Mouse (Mus musculus) liver, embryonic 14 days (tissue): ENCODE results near the gene Vmn1r4. TPM values are rescaled to one million over a fixed set of nuclear protein-coding genes. Genes with fewer than 3 reads are reported as not detected.

ENCODE experiments used
- polyA plus RNA-seq: library from polyadenylated mRNA; depleted of rRNA; stranded (reverse); fragments of >200 nt; gene quantifications from 2 replicates; pipeline ENCODE4 v1.2.3, GENCODE M21; 2012; rRNA removed

The Vmn1r4 gene
- polyA plus RNA-seq: 0.14 and 0.15 TPM in 2 replicates

GRCm38 (mm10) chr6:56923726-56924707 is at the start of gene Vmn1r4, which contains the start of gene Nt5c3:
Gene Vmn1r4 (plus strand): TSS chr6:56924015.
Gene Nt5c3 (minus strand): TSS chr6:56923932.

GRCm38 (mm10) chr6:56969973-56970372 is 46.2 kb downstream of the Vmn1r4 start, which contains the start of gene Vmn1r5:
Gene Vmn1r5 (plus strand): TSS chr6:56970273.

GRCm38 (mm10) chr6:56996943-56997342 is 73.1 kb downstream of the Vmn1r4 start, which contains the start of gene Vmn1r6:
Gene Vmn1r6 (plus strand): TSS chr6:56997243.

Other genes with a start within 250 kb of the Vmn1r4 start
- gene Lsm5, start 219.3 kb upstream of the Vmn1r4 start, polyA plus RNA-seq: 73.0 and 75.4 TPM in 2 replicates
- gene Avl9, start 209.1 kb upstream of the Vmn1r4 start, polyA plus RNA-seq: 2.3 and 2.7 TPM in 2 replicates
- 10.7 and 11.9 TPM in 2 replicates for gene Kbtbd2, start 126.2 kb upstream of the Vmn1r4 start, polyA plus RNA-seq
- 16.3 and 17.0 TPM in 2 replicates for gene Fkbp9, start 92.0 kb upstream of the Vmn1r4 start, polyA plus RNA-seq
- gene Nt5c3, start 83 bp upstream of the Vmn1r4 start, polyA plus RNA-seq: 82.1 and 107 TPM in 2 replicates
- gene Vmn1r5, start 46.3 kb downstream of the Vmn1r4 start, polyA plus RNA-seq: not detected in 2 replicates
- not detected in 2 replicates for gene Vmn1r6, start 73.2 kb downstream of the Vmn1r4 start, polyA plus RNA-seq
- gene Vmn1r7, start 101.3 kb downstream of the Vmn1r4 start, polyA plus RNA-seq: not detected in 2 replicates
- not detected in 2 replicates for gene Vmn1r8, start 108.3 kb downstream of the Vmn1r4 start, polyA plus RNA-seq
- not detected in 2 replicates for gene Vmn1r9, start 142.8 kb downstream of the Vmn1r4 start, polyA plus RNA-seq
- not detected in 2 replicates for gene Vmn1r10, start 185.4 kb downstream of the Vmn1r4 start, polyA plus RNA-seq
- gene Vmn1r11, start 209.4 kb downstream of the Vmn1r4 start, polyA plus RNA-seq: not detected in 2 replicates
- not detected in 2 replicates for gene Vmn1r12, start 232.9 kb downstream of the Vmn1r4 start, polyA plus RNA-seq